Mouse (Mus musculus) MN1 (cell line): ENCODE measurements around the gene Dazap1.
A peak's percentile ranks its signal among the peaks of the same experiment; 100 is the strongest.

Experiments used
- DNase-seq: peaks from one replicate; pipeline ENCODE4 v3.0.0-alpha.2; 2016; ENCODE audit warnings: low spot score

Gene Dazap1

DNA sequence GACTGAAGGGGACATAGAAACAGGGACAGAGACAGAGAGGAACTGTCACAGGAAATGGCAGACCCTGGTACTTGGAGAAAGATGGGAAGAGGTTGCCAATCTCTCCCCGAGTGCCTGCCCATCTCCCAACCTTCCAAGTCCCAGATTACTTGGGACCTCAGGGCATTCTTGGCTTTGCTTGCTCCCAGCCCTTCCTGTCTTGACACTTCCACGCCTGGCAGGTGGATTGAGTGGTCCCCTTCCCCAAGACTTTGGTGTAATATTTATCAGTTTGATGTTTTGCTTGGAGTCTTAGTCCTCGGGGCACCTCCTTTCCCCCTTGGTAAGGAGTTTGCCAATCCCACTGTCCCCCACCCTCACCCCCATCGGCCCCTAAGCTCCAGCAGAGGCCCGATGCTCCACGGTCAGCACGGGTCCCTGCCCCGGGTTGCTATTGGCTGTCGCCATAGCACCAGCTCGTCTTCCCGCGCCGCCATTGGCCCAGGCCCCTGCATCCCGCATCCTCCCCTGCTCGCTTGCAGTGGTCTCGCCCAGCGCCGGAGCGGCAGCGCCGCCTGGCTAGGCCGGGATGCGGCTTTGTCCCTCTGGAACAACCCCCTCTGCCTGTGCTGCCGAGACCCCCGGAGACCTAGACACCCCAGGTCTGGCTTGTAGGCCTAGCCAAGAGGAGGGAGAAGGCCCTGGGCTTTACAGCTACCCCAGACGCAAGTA is 37.4 kb downstream of the Dazap1 start:
- peak; percentile 92 for DNase-seq

DNA sequence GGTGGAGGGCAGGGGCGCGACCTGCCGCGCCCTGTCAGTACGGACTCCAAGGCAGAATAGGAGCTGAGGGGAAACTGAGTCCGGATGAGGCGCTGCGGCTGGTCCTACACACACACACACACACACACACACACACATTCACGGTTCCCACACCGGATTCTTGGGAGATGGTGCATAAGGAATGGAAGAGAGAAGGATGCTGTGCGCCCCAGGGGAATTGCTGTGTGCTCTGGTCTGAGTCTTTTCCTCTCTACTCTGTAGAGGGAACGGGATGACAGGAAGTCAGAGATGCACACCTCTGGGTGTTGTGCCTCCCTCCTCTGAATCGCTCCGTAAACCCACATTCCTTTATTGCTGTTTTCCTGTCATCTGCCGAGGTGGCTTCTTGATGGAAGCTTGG is 38.0 kb downstream of the Dazap1 start:
- DNase-seq, result peak; percentile 66

GRCm38 (mm10) chr10:80299824-80300223 is 38.5 kb downstream of the Dazap1 start:
- DNase-seq, result no peak

- no peak for DNase-seq
Measured at GRCm38 (mm10) chr10:80300672-80301181, 39.4 kb downstream of the Dazap1 start.

- DNase-seq, result no peak
Measured at GRCm38 (mm10) chr10:80301256-80302081, 40.2 kb downstream of the Dazap1 start.

GRCm38 (mm10) chr10:80302082-80302355 is 40.7 kb downstream of the Dazap1 start:
- DNase-seq, result no peak

DNA sequence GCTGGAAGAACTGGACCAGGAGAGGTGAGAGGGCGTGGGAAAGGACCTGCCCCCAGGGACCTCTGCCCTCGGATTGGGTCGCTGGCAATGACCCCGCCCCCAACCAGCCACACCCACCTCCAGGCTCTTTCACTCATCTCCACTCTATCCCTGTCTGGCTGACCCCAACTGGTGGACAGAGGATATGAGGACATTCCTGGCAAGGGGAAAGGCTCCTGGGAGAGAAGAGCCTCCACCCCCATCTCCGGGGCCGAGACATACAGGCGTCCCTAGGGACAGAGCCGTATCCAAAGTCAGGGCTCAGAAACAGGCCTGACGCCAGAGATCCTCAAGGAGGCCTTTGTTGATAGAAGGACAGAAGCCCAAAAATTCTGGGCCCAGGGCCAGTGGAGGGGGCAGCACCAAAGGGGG is 41.2 kb downstream of the Dazap1 start:
- peak; percentile 90 for DNase-seq

- no peak for DNase-seq
Measured at GRCm38 (mm10) chr10:80304458-80304857, 43.2 kb downstream of the Dazap1 start.

DNA sequence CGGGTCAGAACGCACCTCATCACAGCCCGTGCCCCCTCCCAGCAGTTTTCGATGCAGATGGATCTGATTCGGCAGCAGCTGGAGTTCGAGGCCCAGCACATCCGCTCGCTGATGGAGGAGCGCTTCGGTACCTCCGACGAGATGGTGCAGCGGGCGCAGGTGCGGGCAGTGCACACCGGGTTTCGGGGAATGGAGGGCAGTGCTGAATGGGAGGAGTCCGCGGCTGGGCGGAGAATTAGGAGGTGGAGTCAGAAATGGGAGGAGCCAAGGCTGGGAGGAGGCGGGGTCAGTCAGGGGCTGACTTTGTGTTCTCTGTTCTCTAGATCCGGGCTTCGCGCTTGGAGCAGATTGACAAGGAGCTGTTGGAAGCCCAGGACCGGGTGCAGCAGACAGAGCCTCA is 43.6 kb downstream of the Dazap1 start:
- DNase-seq, result no peak

DNA sequence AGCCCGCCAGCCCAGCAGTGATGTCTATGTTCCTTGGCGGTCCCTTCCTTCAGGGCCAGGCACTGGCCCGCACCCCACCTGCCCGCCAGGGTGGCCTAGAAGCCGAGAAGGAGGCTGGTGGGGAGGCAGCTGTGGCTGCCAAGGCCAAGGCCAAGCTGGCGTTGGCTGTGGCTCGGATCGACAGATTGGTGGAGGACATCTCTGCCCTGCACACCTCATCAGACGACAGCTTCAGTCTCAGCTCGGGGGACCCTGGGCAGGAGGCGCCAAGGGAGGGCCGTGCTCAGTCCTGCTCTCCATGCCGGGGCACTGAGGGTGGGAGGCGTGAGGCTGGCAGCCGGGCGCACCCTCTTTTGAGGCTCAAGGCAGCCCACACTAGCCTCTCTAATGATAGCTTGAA is 50.3 kb downstream of the Dazap1 start:
- DNase-seq, result no peak

- DNase-seq, result no peak
Measured at GRCm38 (mm10) chr10:80312586-80313504, 51.6 kb downstream of the Dazap1 start.

- DNase-seq, result peak; percentile 68
Measured at GRCm38 (mm10) chr10:80313627-80314201, 52.4 kb downstream of the Dazap1 start.

GRCm38 (mm10) chr10:80314494-80315001 is 53.3 kb downstream of the Dazap1 start:
- no peak for DNase-seq

DNA sequence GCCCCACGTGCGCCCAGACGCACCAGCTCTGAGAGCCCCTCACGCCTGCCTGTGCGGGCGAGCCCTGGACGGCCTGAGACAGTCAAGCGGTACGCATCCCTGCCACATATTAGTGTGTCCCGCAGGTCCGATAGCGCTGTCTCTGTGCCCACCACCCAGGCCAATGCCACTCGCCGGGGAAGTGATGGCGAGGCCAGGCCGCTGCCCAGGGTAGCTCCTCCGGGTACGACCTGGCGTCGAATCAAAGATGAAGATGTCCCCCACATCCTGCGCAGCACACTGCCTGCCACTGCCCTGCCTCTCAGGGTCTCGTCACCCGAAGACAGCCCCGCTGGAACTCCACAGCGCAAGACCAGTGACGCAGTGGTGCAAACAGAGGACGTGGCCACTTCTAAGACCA is 54.0 kb downstream of the Dazap1 start:
- DNase-seq, result no peak

GRCm38 (mm10) chr10:80316359-80316781 is 55.1 kb downstream of the Dazap1 start:
- peak; percentile 75 for DNase-seq

GRCm38 (mm10) chr10:80317011-80317410 is 55.7 kb downstream of the Dazap1 start:
- DNase-seq, result no peak

GRCm38 (mm10) chr10:80320340-80320760 is 59.1 kb downstream of the Dazap1 start, which contains the start of gene 2310011J03Rik:
Gene 2310011J03Rik (minus strand): TSS chr10:80320537.
- DNase-seq, result peak; percentile 87

DNA sequence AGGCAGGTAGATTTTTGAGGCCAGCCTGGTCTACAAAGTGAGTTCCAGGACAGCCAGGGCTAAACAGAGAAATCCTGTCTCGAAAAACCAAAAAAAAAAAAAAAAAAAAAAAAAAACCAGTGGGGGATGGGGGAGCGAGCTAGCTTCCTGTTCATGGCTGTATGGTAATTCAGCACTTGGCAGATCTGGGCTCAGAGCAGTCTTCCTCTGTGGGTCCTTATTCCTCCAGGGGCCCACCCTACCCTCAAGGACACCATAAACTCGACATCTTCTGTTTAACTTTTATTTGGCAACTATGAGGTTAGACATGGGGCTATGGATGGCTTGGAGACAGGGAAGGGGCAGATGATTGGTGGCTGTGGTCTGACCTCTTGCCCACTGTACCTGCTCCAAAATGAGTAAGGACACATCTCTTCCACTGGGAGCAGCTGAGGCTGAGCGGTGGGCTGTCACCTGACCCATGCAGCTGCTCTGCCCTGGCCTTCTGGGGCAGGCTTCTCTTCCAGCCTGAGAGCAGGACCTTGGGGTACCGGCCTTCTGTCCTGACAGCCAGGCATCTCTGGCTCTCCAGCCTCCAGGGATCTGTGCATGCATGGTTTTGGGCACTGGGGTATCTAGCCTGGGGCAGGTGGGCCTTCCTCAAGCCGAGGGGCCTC is 59.9 kb downstream of the Dazap1 start:
- DNase-seq, result no peak

DNA sequence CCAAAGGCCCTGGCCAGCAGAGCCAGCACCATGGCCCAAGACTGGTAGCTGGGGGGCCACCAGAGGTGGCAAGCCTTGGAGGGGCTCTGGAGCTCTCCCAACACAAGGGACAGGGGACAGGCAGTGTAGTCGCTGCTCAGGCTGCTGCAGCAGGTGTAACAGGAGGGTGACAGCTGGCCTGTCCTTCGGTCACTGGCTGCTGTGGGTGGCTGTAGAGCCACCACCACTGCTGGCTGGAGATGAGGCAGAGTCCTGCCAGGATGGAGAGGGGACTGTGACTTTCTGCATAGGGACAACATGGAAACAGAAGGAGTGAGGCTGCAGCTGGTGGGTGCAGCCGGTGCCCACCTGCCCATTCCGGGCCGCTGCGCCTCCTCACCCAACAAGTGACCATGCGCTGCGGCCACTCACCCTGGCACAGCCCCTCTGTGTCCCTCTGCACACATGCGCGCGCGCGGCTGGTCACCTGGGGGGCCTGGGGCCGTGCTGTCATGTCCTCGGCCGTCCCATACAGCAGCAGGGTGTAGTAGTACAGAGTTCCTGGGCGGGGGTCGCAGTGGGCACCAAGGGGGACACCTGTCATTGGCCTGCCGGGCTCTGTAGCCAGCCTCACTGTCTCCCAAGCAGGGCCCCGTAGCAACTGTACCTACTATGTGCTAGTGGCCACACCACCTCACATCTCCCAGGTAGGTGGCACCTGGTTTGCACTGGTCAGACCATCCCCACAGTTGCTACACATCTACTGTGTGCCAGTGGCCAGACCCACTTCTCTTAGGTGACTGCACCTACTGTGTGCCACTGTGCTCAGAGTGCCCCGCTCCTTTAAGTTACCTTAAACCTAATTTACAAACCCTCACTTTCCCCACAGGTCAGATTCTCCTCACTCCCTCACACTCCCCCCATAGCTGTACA is 60.6 kb downstream of the Dazap1 start:
- DNase-seq, result no peak

DNA sequence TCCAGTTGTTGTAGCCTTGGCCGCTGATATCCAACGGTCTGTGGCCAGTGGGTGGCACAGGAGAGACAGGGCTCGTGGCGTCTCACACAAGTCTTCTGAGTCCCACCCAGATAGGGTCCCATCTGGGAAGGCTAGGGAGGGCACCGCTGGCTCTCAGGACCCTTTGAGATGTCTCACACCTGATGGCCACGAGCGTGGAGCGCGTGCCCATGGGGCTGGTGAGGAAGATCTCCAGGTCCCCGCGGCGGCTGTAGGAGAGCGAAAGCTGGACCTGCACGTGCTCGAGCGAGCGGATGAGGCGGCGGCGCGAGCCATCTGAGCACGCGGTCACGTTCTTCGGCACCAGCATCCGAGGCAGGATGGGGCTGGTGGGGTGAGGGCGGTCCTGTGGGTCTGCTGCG is 61.5 kb downstream of the Dazap1 start:
- peak; percentile 43 for DNase-seq
